Mouse (Mus musculus): ENCODE data around the gene Vmn2r101. TPM values are rescaled to one million over a fixed set of nuclear protein-coding genes. Genes with fewer than 3 reads are reported as not detected.

Vmn2r101 gene
- not detected in 2 replicates for polyA plus RNA-seq (2014; fragmentation: Nextera tagmentation; extraction: Ambion mirVana)

GRCm38 (mm10) chr17:19576927-19577326, at the start of gene Vmn2r101:
Vmn2r101 (plus strand) TSS chr17:19577227.
- no peak within 1 kb of the TSS for H3K9ac ChIP-seq (replicated peaks; ENCODE audit: low read depth, low read length)
- no peak for ATAC-seq (ENCODE audit: insufficient number of reproducible peaks, insufficient read depth, low FRiP score, low read depth)
- H3K9me3 ChIP-seq (ENCODE audit: control insufficient read depth, low read depth, low read length) = no peaks in the 10 kb centered on the region
- H3K4me1 ChIP-seq (ENCODE audit: control insufficient read depth, insufficient read depth, low read length) = no peaks in the 10 kb centered on the region
- H3K27me3 ChIP-seq (ENCODE audit: control insufficient read depth, insufficient read depth, low read length) = no peaks in the 10 kb centered on the region
- H3K36me3 ChIP-seq (ENCODE audit: control insufficient read depth, insufficient read depth, low read length) = no peaks in the 10 kb centered on the region
- H3K4me3 ChIP-seq (ENCODE audit: low read depth, low read length) = no peak within 1 kb of the TSS
- no peak within 1 kb of the TSS for H3K4me2 ChIP-seq (replicated peaks; ENCODE audit: low read depth, low read length)
- H3K27ac ChIP-seq (ENCODE audit: low read length) = no peak within 1 kb of the TSS

DNA sequence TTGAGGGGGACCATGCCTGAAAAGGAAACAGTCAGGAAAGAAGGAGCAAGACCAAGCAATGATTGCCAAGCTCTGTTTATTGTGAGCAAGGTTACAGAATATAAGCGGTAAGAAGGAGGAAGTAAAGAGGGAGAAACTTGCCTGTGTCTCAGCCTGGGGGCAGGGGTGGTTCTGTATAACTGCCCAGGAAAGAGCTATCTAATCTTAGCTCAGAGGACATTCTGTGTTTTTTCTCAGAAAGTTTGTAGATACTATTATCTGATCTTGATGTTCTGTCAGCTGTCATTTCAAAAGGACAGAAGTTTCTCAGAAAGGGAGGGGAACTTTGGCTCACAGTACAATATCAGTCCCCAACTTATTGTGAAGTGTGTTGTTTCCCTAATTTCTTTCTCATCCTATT, 52.3 kb downstream of the Vmn2r101 start:
- H3K9ac ChIP-seq (replicated peaks; ENCODE audit: low read depth, low read length) = no peak overlapping the region
- peaks cover 8% of the 10 kb centered on the region; the same call in 1 of the 2 replicates for H3K9me3 ChIP-seq (ENCODE audit: control insufficient read depth, low read depth, low read length)
- H3K27me3 ChIP-seq (ENCODE audit: control insufficient read depth, insufficient read depth, low read length) = no peaks in the 10 kb centered on the region
- 95% methylated on average over 1 of the region's 1 CpGs for WGBS
- no peak overlapping the region for H3K4me2 ChIP-seq (replicated peaks; ENCODE audit: low read depth, low read length)
- no peaks in the 10 kb centered on the region for H3K4me1 ChIP-seq (ENCODE audit: control insufficient read depth, insufficient read depth, low read length)
- no peak overlapping the region for H3K4me3 ChIP-seq (ENCODE audit: low read depth, low read length)
- no peaks in the 10 kb centered on the region for H3K36me3 ChIP-seq (ENCODE audit: control insufficient read depth, insufficient read depth, low read length)
- H3K27ac ChIP-seq (ENCODE audit: low read length) = no peak overlapping the region
- ATAC-seq (ENCODE audit: insufficient number of reproducible peaks, insufficient read depth, low FRiP score, low read depth) = no peak

DNA sequence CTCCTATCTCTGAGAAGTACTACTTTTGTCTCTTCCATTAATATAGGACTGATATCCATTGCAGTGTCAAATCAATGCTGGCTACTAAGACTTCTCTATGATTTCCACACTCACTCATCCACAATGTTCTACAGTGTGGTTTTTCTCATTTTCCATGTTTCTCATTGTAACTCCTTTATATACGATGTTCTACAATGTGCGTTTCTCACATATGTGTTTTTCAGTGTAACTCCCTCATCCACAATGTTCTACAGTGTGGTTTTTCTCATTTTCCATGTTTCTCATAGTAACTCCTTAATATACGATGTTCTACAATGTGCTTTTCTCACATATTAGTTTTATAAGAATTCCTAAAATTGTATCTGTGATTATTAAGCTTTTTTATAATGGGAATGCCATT, 81.4 kb downstream of the Vmn2r101 start:
- Histone ChIP-seq H3K9me3 (ENCODE audit: control insufficient read depth, low read depth, low read length) (no peaks in the 10 kb centered on the region), H3K9ac (replicated peaks; ENCODE audit: low read depth, low read length) (no peak overlapping the region), H3K27ac (ENCODE audit: low read length) (no peak overlapping the region), H3K4me3 (ENCODE audit: low read depth, low read length) (no peak overlapping the region), H3K27me3 (ENCODE audit: control insufficient read depth, insufficient read depth, low read length) (no peaks in the 10 kb centered on the region), H3K4me2 (replicated peaks; ENCODE audit: low read depth, low read length) (no peak overlapping the region), H3K36me3 (ENCODE audit: control insufficient read depth, insufficient read depth, low read length) (no peaks in the 10 kb centered on the region), H3K4me1 (ENCODE audit: control insufficient read depth, insufficient read depth, low read length) (no peaks in the 10 kb centered on the region)
- 70% methylated on average over 3 of the region's 3 CpGs for WGBS
- no peak for ATAC-seq (ENCODE audit: insufficient number of reproducible peaks, insufficient read depth, low FRiP score, low read depth)

- H3K4me1 ChIP-seq (ENCODE audit: control insufficient read depth, insufficient read depth, low read length) = no peaks in the 10 kb centered on the region
- H3K36me3 ChIP-seq (ENCODE audit: control insufficient read depth, insufficient read depth, low read length) = no peaks in the 10 kb centered on the region
- WGBS = 60% methylated on average over 2 of the region's 2 CpGs
- H3K27me3 ChIP-seq (ENCODE audit: control insufficient read depth, insufficient read depth, low read length) = no peaks in the 10 kb centered on the region
- H3K4me2 ChIP-seq (replicated peaks; ENCODE audit: low read depth, low read length) = no peak within 1 kb of the TSS
- ATAC-seq (ENCODE audit: insufficient number of reproducible peaks, insufficient read depth, low FRiP score, low read depth) = no peak
- H3K4me3 ChIP-seq (ENCODE audit: low read depth, low read length) = no peak within 1 kb of the TSS
- H3K27ac ChIP-seq (ENCODE audit: low read length) = no peak within 1 kb of the TSS
- no peaks in the 10 kb centered on the region for H3K9me3 ChIP-seq (ENCODE audit: control insufficient read depth, low read depth, low read length)
- H3K9ac ChIP-seq (replicated peaks; ENCODE audit: low read depth, low read length) = no peak within 1 kb of the TSS
These were observed 83.0 kb downstream of the Vmn2r101 start, which contains the start of gene Vmn2r102 for GRCm38 (mm10) chr17:19660028-19660427. Vmn2r102 (plus strand) TSS chr17:19660328.

Other genes starting within 250 kb of the Vmn2r101 start
- not detected in 2 replicates for gene Vmn2r99, start 215.3 kb upstream of the Vmn2r101 start, polyA plus RNA-seq (2014; fragmentation: Nextera tagmentation; extraction: Ambion mirVana)
- not detected in 2 replicates for gene Vmn2r100, start 72.5 kb upstream of the Vmn2r101 start, polyA plus RNA-seq (2014; fragmentation: Nextera tagmentation; extraction: Ambion mirVana)
- not detected in 2 replicates for gene Vmn2r102, start 83.1 kb downstream of the Vmn2r101 start, polyA plus RNA-seq (2014; fragmentation: Nextera tagmentation; extraction: Ambion mirVana)
- gene Vmn2r103, start 196.1 kb downstream of the Vmn2r101 start, polyA plus RNA-seq (2014; fragmentation: Nextera tagmentation; extraction: Ambion mirVana) = not detected in 2 replicates